Mouse (Mus musculus): ENCODE data around the gene Slc4a5.

DNA sequence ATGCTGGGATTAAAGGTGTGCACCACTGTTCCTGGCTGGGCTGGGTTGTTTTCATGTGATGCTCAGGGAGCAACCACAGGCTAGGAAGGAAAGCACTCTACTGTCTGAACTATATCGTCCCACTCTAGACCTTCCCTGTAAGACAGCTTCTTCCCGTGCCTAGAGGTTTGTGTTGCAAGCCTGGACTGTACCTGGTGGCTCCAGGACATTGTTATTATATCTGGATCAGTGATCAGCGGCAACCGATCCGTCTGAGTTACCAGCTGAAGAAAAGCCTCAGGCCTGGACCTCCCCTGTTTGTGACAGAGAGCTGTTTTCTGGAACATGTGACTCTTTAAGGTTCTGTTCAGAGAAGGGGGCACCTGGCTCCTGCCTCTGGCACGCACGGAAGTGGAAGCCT is 34.6 kb downstream of the Slc4a5 start:
- TF ChIP-seq MAFK (IDR thresholded peaks at IDR 0.05; ENCODE audit: insufficient read depth, low read depth, low read length), result no peak
- no peak for TF ChIP-seq ZNF384 (IDR thresholded peaks at IDR 0.05; ENCODE audit: low read depth, low read length)
- no peak for TF ChIP-seq CHD2 (IDR thresholded peaks at IDR 0.05; ENCODE audit: low read depth, low read length)
- TF ChIP-seq ZC3H11A (IDR thresholded peaks at IDR 0.05; ENCODE audit: borderline replicate concordance, low read depth, low read length), result no peak

Data from ES-E14 (cell line).